Mouse (Mus musculus) erythroid progenitor cell, adult 5-6 weeks (primary cell): ENCODE data around the gene Senp8. TPM values are rescaled to one million over a fixed set of nuclear protein-coding genes. Genes with fewer than 3 reads are reported as not detected.

Experiments used
- ATAC-seq: replicated peaks from 2 replicates; pipeline ENCODE4 v1.8.0; 2016; ENCODE audit warnings: moderate number of reproducible peaks, mild to moderate bottlenecking, moderate TSS enrichment, inconsistent platforms; ENCODE audit not compliant: poor library complexity, low FRiP score, severe bottlenecking
- total RNA-seq, 2 experiments: library from RNA; stranded (forward) in 1 of 2; stranded (reverse) in 1 of 2; fragments of 150-400 nt in 1 of 2; fragments of 186-747, 209-891 nt in 1 of 2; gene quantifications; 2 replicates each; pipeline versions ENCODE4 v1.2.3 to v1.2.4; 2015 to 2017; ENCODE audit warnings: low replicate concordance in 2 of 2

The Senp8 gene
- total RNA-seq, 2 experiments from 2014 or later: 3.8 to 5.5 TPM

DNA sequence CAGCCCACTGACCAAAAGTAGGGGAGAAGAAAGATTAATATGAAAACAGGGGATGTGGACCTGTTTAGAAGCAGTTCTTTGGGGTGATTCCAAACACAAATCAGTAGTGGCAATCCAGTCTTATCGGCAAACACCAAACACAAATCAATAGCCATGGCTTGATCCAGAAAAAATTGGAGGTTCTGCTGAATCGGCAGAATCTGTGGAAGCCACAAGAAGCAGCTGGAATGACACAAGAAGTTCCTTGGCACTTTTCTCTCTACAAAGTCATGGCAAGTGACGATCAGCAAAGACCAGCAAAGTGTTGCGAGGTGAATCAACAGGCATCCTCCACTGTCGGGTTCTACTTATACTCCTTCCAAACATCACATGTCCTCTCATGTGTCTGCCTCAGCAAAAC is 29.4 kb downstream of the Senp8 start:
- no peak for ATAC-seq

DNA sequence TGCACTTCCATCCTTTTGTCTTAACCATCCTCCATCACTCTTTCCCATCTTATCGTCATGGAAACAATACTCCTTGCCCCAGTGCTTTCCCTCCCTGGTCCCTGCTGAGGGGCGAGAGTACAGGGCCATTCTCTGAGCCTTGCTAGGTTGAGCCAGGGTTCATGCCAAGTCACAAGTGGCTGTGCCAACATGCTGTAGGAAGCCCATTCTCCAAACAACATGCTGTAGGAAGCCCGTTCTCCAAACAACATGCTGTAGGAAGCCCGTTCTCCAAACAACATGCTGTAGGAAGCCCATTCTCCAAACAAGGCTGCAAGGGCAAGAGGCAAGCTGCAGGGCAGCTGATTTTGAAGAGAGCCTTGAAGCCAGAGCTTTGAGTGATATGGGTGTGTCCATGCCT is 32.3 kb downstream of the Senp8 start:
- no peak for ATAC-seq

DNA sequence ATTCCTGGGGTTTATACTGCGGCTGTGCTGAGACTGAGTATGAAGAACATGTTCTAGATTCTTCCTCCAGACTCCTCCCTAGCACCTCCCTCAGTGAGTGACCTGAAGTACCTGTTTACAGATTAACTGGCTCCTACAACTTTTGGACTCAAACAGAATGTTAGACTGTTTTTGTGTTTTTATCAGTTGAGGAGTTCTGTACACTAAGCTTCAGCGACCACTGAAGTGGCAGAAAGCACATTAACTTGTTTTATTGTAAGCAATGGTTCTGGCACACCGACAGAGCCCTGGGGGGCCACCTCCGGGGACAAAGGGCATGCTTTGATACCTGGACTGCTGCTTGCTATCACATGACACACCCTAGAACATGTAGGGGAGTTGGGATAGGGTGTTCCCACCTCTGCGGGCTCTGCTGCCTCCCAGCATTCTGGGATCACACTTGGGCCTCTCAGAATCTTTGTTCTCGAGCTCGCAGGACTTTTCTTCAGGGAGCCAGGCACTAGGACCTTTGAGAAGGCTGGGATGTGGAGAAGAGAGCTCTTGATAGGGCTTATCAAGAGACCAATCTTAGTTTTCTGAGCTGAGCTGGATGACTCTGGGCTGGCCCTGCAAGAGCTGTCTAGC is 34.1 kb downstream of the Senp8 start:
- ATAC-seq: no peak

DNA sequence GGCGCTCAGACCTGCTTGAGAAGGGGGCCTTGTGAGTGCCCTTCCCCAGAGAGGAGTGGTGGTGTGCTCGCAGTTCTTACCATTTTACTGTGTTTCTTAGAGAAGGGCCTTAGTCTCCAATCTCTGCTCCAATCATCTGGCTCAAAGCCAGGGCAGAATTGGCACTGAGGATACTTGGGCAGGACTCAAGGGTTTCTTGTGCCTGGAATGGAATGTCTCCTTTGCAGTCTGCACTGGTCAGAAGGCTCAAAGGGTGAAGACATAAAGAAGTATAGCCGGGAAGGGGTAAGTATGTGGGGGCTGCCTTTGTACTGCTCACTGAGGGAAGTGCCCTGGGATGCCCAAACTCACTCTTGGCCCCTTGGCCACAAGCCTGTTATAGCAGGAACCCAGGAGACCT is 41.3 kb downstream of the Senp8 start:
- no peak for ATAC-seq

DNA sequence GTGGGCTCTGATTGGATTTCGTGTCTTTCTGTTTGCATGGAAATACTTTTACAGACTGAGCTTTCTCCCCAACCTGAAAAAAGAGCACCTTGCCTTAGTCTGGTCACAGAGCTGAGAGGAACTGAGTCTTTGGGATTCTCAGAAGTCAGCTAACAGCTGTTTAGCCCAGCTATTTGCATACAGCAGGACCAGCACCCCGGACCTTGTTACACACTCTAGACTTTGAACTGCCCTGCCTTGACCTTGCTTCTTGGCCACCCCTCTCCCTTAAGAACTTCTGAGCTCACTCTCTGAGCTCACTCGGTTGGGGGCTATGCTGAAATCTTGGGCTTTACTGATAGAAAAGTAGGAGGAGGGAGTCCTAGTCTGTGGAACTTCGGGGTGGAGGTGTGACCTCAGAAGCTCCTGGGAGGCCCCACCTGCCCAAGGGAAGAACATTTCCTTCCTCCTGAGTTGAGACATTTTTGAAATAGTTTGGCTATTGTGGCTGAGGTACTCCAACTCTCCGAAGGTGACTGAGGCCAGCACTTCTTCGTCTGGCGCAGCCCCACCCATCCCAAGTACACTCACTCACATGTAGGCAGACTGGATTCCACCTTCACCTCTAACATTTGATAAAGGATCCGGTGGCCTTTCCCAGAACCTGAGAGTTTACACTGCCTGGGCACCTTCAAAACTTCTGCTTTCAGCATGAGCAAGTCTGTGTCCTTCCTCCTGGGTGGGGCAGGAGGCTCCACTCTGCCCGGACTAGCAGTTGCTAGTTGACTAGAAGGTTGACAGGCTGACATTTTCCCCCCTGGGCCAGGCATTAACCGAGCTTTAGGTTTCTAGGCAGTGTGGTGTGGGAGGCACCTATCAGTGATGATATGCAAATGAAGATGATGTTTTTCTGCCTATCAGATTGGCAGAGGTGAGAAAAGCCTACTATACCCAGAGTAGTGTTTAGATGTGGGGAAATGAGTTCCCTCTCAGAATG is 43.4 kb downstream of the Senp8 start:
- no peak for ATAC-seq

DNA sequence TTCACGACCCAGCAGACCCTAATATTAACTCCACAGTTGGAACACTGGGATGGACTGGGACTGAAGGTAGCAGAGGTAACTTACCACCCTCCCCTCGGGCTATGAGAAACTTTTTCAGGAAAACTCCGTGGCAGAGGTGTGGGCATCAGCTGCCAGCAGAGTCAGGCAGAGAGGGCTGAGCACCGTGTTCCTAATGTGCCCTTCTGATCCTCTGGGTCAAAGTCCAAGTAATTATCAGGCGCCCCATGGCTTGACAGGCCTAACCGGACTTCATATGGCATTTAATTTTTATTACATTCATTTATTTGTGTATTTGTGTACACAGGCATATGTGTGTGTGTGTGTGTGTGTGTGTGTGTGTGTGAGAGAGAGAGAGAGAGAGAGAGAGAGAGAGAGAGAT is 47.4 kb downstream of the Senp8 start:
- ATAC-seq: no peak

DNA sequence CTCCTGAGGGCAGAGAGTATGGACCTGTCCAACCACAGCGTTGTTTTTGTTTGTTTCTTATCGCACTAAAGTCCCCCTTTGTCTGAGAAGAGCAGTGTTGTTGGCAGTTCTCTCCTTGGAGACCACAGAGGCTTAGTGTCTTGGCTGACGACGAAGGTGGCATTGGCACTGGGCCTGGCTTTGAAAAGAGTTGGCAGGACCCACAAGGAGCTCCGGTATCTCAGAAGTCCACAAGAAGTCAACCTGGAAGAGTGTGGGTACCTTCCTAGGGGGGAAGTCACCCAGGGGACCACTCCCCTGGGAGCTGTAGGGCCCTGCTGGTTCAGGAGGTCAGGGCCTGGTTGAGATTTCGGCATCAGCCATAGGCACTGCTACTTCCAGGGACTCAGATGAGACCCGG is 49.4 kb downstream of the Senp8 start:
- ATAC-seq: no peak

DNA sequence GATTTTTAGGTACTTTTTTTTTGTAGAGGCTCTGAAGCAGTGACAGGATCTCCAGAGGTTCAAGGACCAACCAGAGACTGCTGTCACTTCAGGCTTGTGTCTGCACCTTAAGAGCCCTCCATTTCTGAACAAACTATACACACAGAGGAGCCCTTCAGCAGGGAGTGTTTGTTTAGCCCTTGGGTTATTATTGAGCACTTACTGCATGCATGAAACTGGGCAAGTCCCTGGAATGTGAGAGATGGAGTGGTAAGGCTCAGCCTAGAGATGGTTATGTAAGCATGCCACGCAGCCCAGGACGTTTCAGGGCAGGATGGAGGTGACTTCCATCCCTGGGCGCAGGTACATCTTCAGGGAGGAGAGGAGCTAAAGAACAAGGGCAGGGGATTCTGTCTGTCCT is 54.1 kb downstream of the Senp8 start:
- no peak for ATAC-seq

DNA sequence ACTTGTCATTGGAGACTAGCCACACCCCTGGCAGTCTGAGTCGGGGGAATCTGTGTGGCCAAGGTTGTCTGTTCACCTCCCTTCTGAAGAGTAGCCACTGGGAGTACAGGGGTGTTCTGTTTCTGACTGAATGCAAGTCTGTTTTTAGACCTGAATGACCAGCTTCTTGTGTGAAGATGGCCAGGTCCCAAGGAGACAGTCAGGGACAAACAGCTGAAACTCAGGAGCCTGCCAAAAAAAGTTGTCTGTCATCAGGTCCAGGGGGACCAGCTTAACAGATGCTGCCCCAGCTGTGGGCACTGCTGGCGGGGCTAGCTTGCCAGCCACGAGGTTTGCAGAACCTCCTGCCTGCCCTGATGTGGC is 55.1 kb downstream of the Senp8 start:
- ATAC-seq: no peak

DNA sequence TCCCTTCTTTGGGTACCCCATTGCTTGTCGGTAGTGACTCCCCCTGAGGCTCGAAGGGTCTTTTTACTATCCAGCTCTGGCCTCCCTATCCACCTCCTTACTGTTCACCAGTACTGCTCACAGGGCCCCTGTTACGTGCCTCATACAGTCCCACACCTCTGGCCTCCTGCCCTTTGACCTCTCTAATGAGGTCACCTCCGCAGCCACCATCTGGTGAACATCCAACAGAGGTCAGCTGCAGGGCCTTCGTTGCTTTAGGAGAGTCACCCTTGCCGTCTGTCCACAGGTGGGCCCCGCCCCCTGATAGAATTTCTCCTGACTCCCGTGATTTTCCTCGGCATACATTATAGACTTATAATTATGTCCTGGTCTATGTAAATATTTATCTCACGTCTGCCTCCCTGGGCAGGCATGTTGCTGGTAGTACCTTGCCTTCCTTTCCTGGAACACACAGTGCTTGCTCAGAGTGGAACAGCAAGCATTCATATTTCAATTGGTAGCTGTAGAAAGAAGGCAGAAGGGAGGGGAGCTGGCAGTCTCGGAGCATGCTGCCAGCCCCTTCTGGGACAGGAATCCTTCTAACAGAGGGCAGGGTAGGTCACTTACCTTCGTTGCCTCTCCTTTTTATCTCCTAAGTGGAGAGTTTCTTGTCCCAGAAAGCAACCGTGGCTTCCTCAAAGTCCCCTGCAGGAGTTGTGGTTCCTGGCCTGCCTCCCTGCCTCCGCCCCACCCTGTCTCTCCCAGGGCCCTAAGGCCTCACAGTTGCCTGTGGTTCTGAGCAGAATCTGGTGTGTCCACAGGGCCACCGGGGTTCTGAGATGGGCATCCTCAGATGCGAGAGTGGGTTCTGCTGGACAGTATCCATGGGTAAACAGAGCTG is 55.7 kb downstream of the Senp8 start:
- ATAC-seq: no peak

DNA sequence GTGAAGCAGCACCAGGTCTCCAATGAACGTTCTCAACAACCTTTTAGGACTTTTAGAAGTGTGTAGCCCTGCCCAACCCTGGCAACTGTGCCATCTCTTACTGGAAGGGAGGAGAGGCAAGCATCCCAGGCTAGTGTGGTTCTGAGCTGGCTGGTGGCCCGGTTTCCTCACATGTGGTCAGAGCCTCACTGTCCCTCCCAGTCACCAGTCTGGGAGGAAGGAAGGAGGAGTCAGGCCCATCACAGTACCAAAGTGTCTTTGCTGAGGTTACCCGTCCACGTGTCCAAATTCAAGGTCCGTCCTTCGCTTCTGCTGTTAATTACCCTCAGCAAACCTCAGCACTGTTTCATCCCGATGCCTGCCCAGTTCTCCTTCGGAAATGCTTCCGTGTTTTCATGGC is 58.4 kb downstream of the Senp8 start:
- no peak for ATAC-seq

DNA sequence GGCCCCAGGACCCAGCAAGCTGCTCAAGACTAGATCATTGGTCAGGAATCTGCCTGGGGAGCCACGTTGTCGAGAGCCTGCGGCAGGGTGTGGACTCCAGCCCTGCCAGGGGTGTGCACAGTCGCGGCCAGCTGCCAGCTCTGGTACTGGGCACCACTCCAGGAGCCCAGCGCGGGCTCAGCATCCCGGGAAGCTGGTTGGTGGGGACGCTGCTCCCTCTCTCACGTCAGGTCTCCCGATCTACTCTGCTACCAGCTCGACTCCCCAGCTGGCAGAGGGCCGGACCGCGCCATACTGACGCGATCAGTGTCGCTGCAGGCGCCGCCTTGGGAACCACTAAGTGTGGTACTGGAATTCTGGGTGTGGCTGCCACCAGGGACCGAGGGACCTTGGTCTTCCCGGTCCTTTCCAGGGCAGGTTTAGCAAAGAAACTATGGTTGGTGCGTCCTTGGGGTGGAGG is 58.8 kb downstream of the Senp8 start:
- ATAC-seq: no peak

DNA sequence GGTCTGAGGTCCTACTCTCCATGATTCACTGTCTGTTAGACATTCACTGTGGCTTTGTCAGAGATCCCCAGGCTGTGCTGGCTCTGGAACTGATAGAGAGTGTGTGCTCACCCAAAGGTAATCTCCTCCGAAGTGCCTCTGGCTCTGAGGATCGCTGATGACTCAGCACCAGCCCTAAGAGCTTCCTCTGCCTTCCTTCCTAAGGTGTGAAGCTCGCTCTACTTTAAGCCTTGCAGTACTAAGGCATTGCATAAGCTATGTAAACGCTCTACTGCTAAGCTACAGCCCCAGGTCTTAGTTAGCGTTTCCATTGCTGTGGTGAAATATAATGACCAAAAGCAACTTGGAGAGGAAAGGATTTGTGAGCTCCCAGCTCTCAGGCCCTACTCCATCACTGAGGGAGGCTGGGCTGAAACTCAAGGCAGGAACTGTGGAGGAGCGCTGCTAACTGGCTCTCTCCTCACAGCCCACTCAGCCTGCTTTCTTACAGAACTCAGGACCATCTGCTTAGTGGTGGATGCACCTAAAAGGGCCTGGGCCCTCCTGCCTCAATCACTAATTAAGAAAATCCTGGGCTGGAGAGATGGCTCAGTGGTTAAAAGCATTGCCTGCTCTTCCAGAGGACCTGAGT is 63.0 kb downstream of the Senp8 start:
- ATAC-seq: no peak

Other genes with a start within 250 kb of the Senp8 start
- 19.7 and 23.4 TPM in 2 replicates for gene Hexa, start 211.2 kb downstream of the Senp8 start, total RNA-seq (2015; ENCODE audit: low replicate concordance)
- gene Hexa, start 211.2 kb downstream of the Senp8 start, total RNA-seq (2017; ENCODE audit: low replicate concordance): 24.5 and 28.0 TPM in 2 replicates
- gene Tmem202, start 210.9 kb downstream of the Senp8 start, total RNA-seq (2015; ENCODE audit: low replicate concordance): 3.6 TPM in 1 of 2 replicates, not detected in the other
- not detected in 2 replicates for gene Tmem202, start 210.9 kb downstream of the Senp8 start, total RNA-seq (2017; ENCODE audit: low replicate concordance)
- not detected in 2 replicates for gene Celf6, start 172.8 kb downstream of the Senp8 start, total RNA-seq (2015; ENCODE audit: low replicate concordance)
- gene Celf6, start 172.8 kb downstream of the Senp8 start, total RNA-seq (2017; ENCODE audit: low replicate concordance): not detected in 2 replicates
- 15.1 and 18.0 TPM in 2 replicates for gene Parp6, start 133.4 kb downstream of the Senp8 start, total RNA-seq (2015; ENCODE audit: low replicate concordance)
- gene Parp6, start 133.4 kb downstream of the Senp8 start, total RNA-seq (2017; ENCODE audit: low replicate concordance): 0.90 and 3.3 TPM in 2 replicates
- gene Pkm, start 94.3 kb downstream of the Senp8 start, total RNA-seq (2015; ENCODE audit: low replicate concordance): 26.4 and 30.6 TPM in 2 replicates
- 75.0 and 81.4 TPM in 2 replicates for gene Pkm, start 94.3 kb downstream of the Senp8 start, total RNA-seq (2017; ENCODE audit: low replicate concordance)
- not detected in 2 replicates for gene Gramd2, start 70.6 kb downstream of the Senp8 start, total RNA-seq (2015; ENCODE audit: low replicate concordance)
- gene Gramd2, start 70.6 kb downstream of the Senp8 start, total RNA-seq (2017; ENCODE audit: low replicate concordance): 0.13 TPM in 1 of 2 replicates, not detected in the other
- gene Myo9a, start 186 bp upstream of the Senp8 start, total RNA-seq (2015; ENCODE audit: low replicate concordance): 37.3 and 39.6 TPM in 2 replicates
- 38.5 and 40.3 TPM in 2 replicates for gene Myo9a, start 186 bp upstream of the Senp8 start, total RNA-seq (2017; ENCODE audit: low replicate concordance)
- gene Nr2e3, start 209.9 kb upstream of the Senp8 start, total RNA-seq (2015; ENCODE audit: low replicate concordance): not detected in 2 replicates
- not detected in 2 replicates for gene Nr2e3, start 209.9 kb upstream of the Senp8 start, total RNA-seq (2017; ENCODE audit: low replicate concordance)